Mouse (Mus musculus): ENCODE measurements around the gene Dusp11. TPM values are rescaled to one million over a fixed set of nuclear protein-coding genes. Genes with fewer than 3 reads are reported as not detected.
"Not testable (repeated sequence)": the region's sequence is repeated elsewhere in the genome, so short reads cannot be mapped to it uniquely, and the experiment has no call there.

Gene Dusp11
- polyA plus RNA-seq (2012; rRNA removed): 157 and 169 TPM in 2 replicates

DNA sequence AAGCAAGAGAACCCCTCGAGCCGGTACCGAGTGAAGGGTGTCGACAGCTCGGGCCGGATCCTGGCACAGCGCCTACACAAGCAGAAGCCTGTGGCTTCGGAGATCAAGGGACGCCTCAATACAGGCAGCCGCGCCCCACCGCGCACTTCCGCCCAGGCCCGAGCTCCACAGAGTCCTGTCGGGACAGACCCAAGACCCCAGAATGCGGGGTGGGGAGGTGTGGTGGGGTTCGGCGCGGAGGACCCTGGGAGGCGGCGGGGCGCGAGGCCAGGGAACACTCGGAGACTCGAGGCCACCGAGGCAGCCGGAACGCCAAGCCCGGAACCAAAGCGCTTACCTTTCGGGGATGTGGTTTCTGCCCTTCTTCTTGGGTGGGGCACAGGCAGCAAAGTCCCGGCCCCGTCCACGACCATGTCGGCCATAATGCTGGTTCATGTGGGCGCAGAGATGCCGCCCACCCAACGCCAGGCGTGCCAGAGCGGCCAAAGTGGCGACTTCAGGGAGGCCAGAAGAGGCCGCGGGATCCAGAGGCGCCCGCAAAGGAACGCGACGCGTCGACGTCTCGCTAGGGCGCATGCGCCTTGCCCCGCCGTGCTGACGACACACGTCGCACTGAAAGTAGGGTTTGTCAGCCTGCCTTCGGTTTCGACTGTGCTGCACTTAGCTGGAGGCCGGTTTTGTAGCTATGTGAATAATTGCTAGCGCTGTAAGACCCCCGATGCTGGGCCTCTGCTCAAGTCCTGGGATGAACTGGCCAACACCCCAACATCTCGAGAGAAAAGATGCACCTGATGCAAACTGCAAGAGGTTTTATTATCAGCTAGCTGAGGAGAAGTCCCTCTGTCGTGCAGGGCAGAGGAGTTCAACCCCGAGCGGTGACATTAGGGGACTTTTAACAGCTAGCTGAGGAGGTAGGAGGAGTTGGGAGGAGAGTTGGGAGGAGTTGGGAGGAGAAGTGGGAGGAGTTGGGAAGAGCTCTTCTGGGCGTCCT lies at the start of gene Dusp11:
TSS of gene Dusp11 (minus strand) at position 567 of the 991 bp plus-strand sequence.
- DNase-seq (ENCODE audit: low read depth): peak; percentile 97
- TF ChIP-seq POLR2A (IDR thresholded peaks at IDR 0.05; ENCODE audit: borderline replicate concordance, extremely low read depth, insufficient read depth, insufficient read length, poor library complexity, severe bottlenecking): peak; percentile 74; the same call in 1 of the 2 replicates
- no peak for TF ChIP-seq CTCF (IDR thresholded peaks at IDR 0.05; ENCODE audit: borderline replicate concordance, extremely low read depth, insufficient read depth, insufficient read length)

- peak; percentile 86; the same call in 1 of the 2 replicates for TF ChIP-seq CTCF (IDR thresholded peaks at IDR 0.05; ENCODE audit: borderline replicate concordance, extremely low read depth, insufficient read depth, insufficient read length)
- TF ChIP-seq POLR2A (IDR thresholded peaks at IDR 0.05; ENCODE audit: borderline replicate concordance, extremely low read depth, insufficient read depth, insufficient read length, poor library complexity, severe bottlenecking): no peak
- DNase-seq (ENCODE audit: low read depth): peak; percentile 78
Observed at GRCm38 (mm10) chr6:86009980-86010379, 48.5 kb upstream of the Dusp11 start.

- DNase-seq (ENCODE audit: low read depth): peak; percentile 92
- TF ChIP-seq CTCF (IDR thresholded peaks at IDR 0.05; ENCODE audit: borderline replicate concordance, extremely low read depth, insufficient read depth, insufficient read length): peak; percentile 96
- no peak for TF ChIP-seq POLR2A (IDR thresholded peaks at IDR 0.05; ENCODE audit: borderline replicate concordance, extremely low read depth, insufficient read depth, insufficient read length, poor library complexity, severe bottlenecking)
Observed at GRCm38 (mm10) chr6:86004271-86005148, 43.0 kb upstream of the Dusp11 start.

DNA sequence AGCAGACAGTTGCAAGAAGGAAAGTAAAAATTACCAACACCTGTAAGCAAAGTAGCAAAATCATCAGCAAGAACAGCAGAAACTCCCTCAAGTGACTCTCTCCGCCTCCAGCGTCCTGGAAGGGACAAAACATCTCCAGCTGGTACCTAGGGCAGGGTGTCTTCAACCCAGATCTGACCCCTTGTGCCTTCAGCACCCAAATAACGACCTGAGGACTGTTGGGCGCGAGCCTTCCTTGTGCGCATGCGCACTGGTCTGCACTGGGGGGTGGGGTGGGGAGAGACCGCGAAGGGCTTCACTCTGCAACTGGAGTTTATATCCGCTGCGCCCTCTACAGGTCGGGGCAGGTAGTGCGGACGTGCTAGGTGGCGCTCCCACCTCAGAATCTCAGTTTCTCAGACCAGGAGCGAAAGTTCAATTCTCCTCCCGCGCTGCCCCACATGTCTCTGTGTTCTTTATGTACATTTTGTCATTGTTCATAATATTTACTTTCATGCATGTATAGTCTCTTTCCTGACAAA lies 42.0 kb upstream of the Dusp11 start:
- DNase-seq (ENCODE audit: low read depth): no peak
- no peak for TF ChIP-seq POLR2A (IDR thresholded peaks at IDR 0.05; ENCODE audit: borderline replicate concordance, extremely low read depth, insufficient read depth, insufficient read length, poor library complexity, severe bottlenecking)
- peak; percentile 36; the same call in 1 of the 2 replicates for TF ChIP-seq CTCF (IDR thresholded peaks at IDR 0.05; ENCODE audit: borderline replicate concordance, extremely low read depth, insufficient read depth, insufficient read length)

- not testable (repeated sequence) for DNase-seq (ENCODE audit: low read depth)
Observed at GRCm38 (mm10) chr6:85990774-85991173, 29.3 kb upstream of the Dusp11 start.

DNA sequence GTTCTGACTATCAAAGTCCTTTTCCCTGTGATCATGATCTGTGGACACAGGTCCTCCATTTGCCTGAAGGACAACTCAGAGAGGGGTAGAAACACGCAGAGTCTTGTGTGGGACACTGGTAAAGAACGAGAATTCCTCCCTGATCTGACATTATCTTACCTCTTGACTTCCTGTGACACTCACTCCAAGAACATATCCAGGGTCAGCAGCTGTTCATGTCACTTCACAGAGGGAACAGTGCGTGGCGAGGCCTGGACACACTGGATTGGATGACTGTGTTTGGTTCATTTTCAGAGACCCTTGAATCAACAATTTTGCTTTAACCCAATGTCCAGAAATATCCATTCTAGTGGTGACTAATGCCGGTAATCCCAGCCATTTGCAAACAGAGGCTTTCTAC lies 28.1 kb upstream of the Dusp11 start:
- DNase-seq (ENCODE audit: low read depth): not testable (repeated sequence)

- DNase-seq (ENCODE audit: low read depth): no peak
Observed at GRCm38 (mm10) chr6:85984351-85984750, 22.9 kb upstream of the Dusp11 start.

GRCm38 (mm10) chr6:85978736-85979135 lies 17.3 kb upstream of the Dusp11 start:
- not testable (repeated sequence) for DNase-seq (ENCODE audit: low read depth)

More at GRCm38 (mm10) chr6:85984351-85984750, 22.9 kb upstream of the Dusp11 start:
- TF ChIP-seq CTCF (IDR thresholded peaks at IDR 0.05; ENCODE audit: borderline replicate concordance, extremely low read depth, insufficient read depth, insufficient read length) (no peak), POLR2A (IDR thresholded peaks at IDR 0.05; ENCODE audit: borderline replicate concordance, extremely low read depth, insufficient read depth, insufficient read length, poor library complexity, severe bottlenecking) (no peak)

- TF ChIP-seq CTCF (IDR thresholded peaks at IDR 0.05; ENCODE audit: borderline replicate concordance, extremely low read depth, insufficient read depth, insufficient read length) (no peak), POLR2A (IDR thresholded peaks at IDR 0.05; ENCODE audit: borderline replicate concordance, extremely low read depth, insufficient read depth, insufficient read length, poor library complexity, severe bottlenecking) (no peak)
- DNase-seq (ENCODE audit: low read depth): no peak
Observed at GRCm38 (mm10) chr6:85976242-85976641, 14.8 kb upstream of the Dusp11 start.

DNA sequence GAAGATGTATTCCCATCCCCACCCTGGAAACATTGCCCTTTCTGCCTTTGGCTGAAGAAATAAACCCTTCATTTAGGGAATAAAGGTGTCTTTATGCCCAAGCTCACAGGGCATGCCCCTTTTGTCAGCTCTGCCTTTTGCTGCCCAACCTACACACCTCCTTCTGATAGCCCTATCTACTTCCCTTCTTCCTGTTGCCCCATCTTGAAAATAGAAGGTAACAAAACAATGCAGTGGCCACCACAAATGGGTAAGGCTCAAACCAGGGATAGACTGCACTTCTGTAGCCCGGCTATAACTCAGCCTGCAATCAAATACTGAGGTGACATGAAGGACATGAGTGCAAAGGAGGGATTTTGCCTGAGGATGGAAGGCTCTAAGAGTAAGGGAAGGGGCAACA lies 14.3 kb upstream of the Dusp11 start:
- no peak for DNase-seq (ENCODE audit: low read depth)
- no peak for TF ChIP-seq CTCF (IDR thresholded peaks at IDR 0.05; ENCODE audit: borderline replicate concordance, extremely low read depth, insufficient read depth, insufficient read length)
- no peak for TF ChIP-seq POLR2A (IDR thresholded peaks at IDR 0.05; ENCODE audit: borderline replicate concordance, extremely low read depth, insufficient read depth, insufficient read length, poor library complexity, severe bottlenecking)

GRCm38 (mm10) chr6:85974941-85975617 lies 13.6 kb upstream of the Dusp11 start:
- TF ChIP-seq POLR2A (IDR thresholded peaks at IDR 0.05; ENCODE audit: borderline replicate concordance, extremely low read depth, insufficient read depth, insufficient read length, poor library complexity, severe bottlenecking) (no peak), CTCF (IDR thresholded peaks at IDR 0.05; ENCODE audit: borderline replicate concordance, extremely low read depth, insufficient read depth, insufficient read length) (no peak)
- no peak for DNase-seq (ENCODE audit: low read depth)
